Mouse (Mus musculus): ENCODE results near the gene Vat1. TPM values are rescaled to one million over a fixed set of nuclear protein-coding genes. Genes with fewer than 3 reads are reported as not detected.
"Not testable (repeated sequence)": the region's sequence is repeated elsewhere in the genome, so short reads cannot be mapped to it uniquely, and the experiment has no call there.

Vat1 gene
- total RNA-seq, 1 experiment from 2014 or later = 7.7 TPM

- peak; percentile 94 for ATAC-seq (ENCODE audit: extremely low read depth, insufficient number of reproducible peaks, low FRiP score, poor library complexity, severe bottlenecking)
These were observed 17.7 kb downstream of the Vat1 start, which contains the start of gene Ifi35 for GRCm38 (mm10) chr11:101448274-101448746. Gene Ifi35 (plus strand): TSS chr11:101448407.

DNA sequence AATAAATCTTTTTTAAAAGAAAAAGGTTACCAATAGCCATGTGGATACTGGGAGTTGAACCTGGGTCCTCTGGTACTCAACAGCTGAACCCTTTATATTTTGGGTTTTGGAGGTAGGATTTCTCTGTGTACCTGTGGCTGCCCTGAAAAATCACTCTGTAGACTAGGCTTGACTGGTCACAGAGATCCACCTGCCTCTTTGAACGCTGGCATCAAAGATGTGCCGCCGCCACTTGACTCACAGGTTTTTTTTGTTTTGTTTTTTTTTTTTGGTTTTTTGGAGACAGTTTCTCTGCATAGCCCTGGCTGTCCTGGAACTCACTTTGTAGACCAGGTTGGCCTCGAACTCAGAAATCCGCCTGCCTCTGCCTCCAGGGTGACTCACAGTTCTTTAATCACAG lies 18.2 kb downstream of the Vat1 start:
- ATAC-seq (ENCODE audit: extremely low read depth, insufficient number of reproducible peaks, low FRiP score, poor library complexity, severe bottlenecking) = no peak

- ATAC-seq (ENCODE audit: extremely low read depth, insufficient number of reproducible peaks, low FRiP score, poor library complexity, severe bottlenecking) = not testable (repeated sequence)
These were observed 19.2 kb downstream of the Vat1 start for GRCm38 (mm10) chr11:101446860-101447259.

GRCm38 (mm10) chr11:101446319-101446718 lies 19.7 kb downstream of the Vat1 start:
- ATAC-seq (ENCODE audit: extremely low read depth, insufficient number of reproducible peaks, low FRiP score, poor library complexity, severe bottlenecking) = no peak

- ATAC-seq (ENCODE audit: extremely low read depth, insufficient number of reproducible peaks, low FRiP score, poor library complexity, severe bottlenecking) = no peak
These were observed 23.3 kb downstream of the Vat1 start for GRCm38 (mm10) chr11:101442760-101443159.

DNA sequence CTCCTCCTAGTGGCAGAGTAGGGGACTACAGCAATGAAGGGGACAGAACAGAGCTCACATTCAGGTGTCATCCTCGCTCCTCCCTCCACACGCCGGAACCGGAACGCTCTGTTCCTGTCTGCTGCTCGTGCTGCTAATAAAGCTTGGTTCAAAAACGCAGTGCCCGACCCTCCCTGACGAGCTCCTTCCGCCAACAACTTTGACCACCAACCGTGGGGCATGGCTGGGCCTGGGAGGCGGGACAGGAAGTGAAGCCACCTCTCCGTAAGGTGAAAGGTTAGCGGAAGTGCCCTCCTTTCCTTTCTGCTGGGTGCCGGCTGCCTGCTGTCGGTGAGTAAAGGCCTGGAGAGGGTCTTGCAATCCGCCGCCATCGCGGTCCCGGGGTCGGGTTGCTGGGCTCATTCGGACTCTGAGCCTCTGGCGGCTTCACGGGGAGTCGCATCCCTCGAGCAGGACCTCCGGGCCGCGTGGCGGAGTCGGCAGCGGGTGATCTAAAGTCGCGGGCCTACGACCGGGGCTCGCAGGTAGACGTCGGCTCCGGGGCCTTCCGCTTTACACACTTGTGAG lies 23.8 kb downstream of the Vat1 start, which contains the start of gene Rpl27:
Gene Rpl27 (plus strand): TSS at position 172 of the 567 bp plus-strand sequence.
- peak; percentile 98 for ATAC-seq (ENCODE audit: extremely low read depth, insufficient number of reproducible peaks, low FRiP score, poor library complexity, severe bottlenecking)

DNA sequence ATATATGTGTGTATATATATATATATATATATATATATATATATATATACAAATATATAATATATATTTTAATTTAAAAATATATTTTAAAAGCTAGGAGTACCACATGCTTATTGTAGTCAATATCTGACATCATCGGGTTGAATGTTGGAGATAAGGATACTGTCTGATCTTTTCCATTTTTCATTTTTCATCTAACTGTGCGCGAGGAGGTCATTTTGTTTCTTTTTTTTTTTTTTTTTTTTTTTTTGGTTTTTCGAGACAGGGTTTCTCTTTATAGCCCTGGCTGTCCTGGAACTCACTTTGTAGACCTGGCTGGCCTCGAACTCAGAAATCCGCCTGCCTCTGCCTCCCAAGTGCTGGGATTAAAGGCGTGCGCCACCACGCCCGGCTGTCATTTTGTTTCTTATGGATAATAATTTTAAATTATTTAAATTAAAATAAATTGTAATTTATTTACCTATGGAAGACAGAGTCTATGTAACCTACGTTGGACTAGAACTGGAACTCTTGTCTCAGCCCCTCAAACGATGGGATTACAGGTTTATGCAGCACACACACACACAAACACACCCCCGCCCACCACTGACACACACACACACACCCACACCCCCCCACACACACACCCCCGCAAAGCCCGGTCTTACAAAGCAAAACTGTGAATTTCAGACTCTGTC lies 24.4 kb downstream of the Vat1 start:
- not testable (repeated sequence) for ATAC-seq (ENCODE audit: extremely low read depth, insufficient number of reproducible peaks, low FRiP score, poor library complexity, severe bottlenecking)

- not testable (repeated sequence) for ATAC-seq (ENCODE audit: extremely low read depth, insufficient number of reproducible peaks, low FRiP score, poor library complexity, severe bottlenecking)
These were observed 28.0 kb downstream of the Vat1 start for GRCm38 (mm10) chr11:101438006-101438405.

GRCm38 (mm10) chr11:101436916-101437315 lies 29.1 kb downstream of the Vat1 start:
- ATAC-seq (ENCODE audit: extremely low read depth, insufficient number of reproducible peaks, low FRiP score, poor library complexity, severe bottlenecking) = no peak

GRCm38 (mm10) chr11:101435831-101436230 lies 30.2 kb downstream of the Vat1 start:
- ATAC-seq (ENCODE audit: extremely low read depth, insufficient number of reproducible peaks, low FRiP score, poor library complexity, severe bottlenecking) = no peak

DNA sequence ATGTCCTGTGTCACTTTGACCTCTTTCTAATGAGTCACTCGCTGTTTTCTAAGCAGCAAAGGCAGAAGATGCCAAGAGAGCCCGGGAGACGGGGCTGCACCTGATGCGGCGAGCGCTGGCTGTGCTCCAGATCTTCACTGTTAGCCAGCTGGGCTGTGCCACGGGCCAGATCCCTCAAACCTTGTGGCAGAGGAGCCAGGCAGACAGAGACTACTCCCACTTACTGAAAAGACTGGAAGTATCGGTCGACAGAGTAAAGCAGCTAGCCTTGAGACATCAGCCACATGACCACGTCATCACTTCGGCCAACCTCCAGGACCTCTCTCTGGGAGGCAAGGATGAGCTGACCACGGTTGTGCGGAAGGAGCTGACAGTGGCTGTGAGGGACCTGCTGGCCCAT lies 32.6 kb downstream of the Vat1 start:
- ATAC-seq (ENCODE audit: extremely low read depth, insufficient number of reproducible peaks, low FRiP score, poor library complexity, severe bottlenecking) = no peak

GRCm38 (mm10) chr11:101431327-101431726 lies 34.7 kb downstream of the Vat1 start:
- no peak for ATAC-seq (ENCODE audit: extremely low read depth, insufficient number of reproducible peaks, low FRiP score, poor library complexity, severe bottlenecking)

GRCm38 (mm10) chr11:101426165-101426564 lies 39.9 kb downstream of the Vat1 start:
- ATAC-seq (ENCODE audit: extremely low read depth, insufficient number of reproducible peaks, low FRiP score, poor library complexity, severe bottlenecking) = no peak

DNA sequence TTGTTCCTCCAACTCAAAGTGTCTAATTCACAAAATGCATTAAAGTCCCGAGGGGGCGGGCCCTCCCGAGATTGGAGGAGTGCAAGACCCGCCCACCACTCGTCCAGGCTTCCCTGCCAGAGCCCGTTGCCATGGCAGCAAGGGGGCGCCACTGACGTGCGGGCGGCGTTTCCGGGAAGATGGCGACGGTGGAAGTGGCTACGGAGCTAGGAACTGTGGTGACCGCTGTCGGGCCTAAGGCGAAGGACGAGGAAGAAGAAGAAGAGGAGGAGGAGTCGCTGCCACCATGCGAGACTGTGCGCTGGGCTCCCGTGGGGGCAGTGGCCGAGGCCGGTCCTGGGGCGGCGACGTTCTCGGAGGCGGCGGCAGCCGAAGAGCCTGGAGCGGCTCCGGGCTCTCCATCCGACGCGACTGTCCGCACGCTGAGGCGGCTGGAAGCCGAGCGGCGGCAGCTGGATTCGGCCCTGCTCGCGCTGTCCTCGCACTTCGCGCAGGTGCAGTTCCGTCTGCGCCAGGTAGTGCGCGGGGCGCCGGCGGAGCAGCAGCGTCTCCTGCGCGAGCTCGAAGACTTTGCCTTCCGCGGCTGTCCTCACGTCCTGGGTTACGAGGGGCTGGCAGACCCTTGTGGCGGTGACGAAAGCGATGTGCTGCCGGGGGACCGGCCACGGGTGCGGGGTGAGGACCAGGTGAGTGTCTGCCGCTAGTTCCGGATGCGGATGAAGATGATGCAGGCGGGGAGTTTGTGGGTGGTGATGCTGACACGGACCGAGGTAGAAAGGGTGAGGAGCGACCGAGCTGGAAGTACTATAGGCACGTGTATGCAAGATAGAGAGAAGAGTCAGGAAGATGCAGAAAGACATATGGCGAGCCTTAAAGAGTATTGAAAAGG lies 40.9 kb downstream of the Vat1 start, which contains the start of the genes Rundc1 and Ptges3l:
Gene Rundc1 (plus strand): TSS at position 161 of the 889 bp plus-strand sequence.
Gene Ptges3l (minus strand): TSS at position 409 of the 889 bp plus-strand sequence.
- ATAC-seq (ENCODE audit: extremely low read depth, insufficient number of reproducible peaks, low FRiP score, poor library complexity, severe bottlenecking) = peak; percentile 96

DNA sequence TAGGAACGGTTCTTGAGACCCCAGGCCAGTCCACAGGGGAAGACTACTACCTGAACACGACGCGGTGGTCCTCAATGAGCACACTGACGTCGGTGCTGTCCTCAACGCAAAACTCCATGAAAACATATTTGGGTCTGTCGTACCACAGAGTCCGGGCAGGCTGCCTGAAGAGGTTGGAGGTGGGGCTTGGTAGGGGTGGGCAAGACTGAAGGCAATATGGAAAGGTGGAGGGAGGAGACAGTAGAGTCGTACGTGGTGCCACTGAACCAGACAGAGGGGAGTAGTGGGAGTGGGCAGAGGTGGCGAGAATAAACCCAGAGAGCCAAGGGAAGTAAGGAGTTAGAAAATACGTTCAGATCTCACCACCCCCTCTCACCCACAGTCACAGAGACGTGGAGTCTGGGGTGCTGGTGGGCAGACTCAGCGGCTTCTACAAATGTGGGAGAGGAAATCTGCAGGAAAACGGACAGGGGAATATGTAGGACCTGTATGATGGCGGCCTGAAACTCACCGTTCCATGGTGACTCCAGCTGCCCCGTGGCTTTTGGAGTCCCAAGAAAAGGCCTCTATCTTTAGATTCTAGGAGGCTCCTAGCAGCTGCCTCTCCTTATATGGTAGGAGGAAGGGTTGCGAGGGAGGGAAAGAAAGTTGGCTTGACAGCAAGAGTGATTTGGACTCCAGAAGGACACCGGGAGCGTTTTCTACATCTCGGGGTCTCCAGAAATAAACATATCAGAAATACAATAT lies 41.8 kb downstream of the Vat1 start, which contains the start of gene Gm27029:
Gene Gm27029 (minus strand): TSS at position 692 of the 747 bp plus-strand sequence.
- no peak for ATAC-seq (ENCODE audit: extremely low read depth, insufficient number of reproducible peaks, low FRiP score, poor library complexity, severe bottlenecking)

DNA sequence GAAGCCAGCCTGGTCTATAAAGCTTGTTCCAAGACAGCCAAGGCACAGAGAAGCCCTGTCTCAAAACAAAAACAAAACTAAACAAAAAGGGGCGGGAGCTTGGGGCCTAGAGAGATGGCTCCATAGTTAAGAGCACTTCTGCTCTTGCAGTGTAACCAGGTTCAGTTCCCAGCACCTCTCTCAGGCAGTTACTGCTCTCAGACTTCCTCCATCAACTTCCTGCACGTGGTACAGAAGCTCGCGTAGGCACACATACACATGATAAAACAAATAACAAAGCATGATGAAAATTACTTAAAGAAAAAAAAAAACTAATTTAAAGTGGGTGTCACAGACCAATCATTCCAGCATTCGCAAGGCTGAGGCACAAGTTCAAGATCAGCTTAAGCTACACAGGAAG lies 45.9 kb downstream of the Vat1 start:
- ATAC-seq (ENCODE audit: extremely low read depth, insufficient number of reproducible peaks, low FRiP score, poor library complexity, severe bottlenecking) = no peak

DNA sequence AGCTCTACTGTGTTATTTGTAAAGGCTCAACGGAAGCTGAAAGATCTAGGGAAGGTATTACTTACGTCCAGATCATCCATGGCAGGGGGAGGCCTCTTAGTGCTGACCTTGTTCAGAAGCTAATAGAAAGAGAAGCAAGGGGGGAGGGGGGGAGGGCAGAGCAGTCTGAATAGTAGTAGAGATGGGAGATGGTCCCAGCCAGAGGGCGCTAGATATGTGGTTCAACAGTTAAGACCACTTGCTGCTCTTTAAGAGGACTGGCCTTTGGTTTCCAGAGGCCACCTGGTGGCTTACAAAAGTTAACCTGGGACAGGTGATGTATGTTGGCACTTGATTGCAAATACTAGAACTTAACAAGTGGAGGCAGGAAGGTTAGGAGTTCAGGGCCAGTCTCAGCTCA lies 46.4 kb downstream of the Vat1 start:
- no peak for ATAC-seq (ENCODE audit: extremely low read depth, insufficient number of reproducible peaks, low FRiP score, poor library complexity, severe bottlenecking)

DNA sequence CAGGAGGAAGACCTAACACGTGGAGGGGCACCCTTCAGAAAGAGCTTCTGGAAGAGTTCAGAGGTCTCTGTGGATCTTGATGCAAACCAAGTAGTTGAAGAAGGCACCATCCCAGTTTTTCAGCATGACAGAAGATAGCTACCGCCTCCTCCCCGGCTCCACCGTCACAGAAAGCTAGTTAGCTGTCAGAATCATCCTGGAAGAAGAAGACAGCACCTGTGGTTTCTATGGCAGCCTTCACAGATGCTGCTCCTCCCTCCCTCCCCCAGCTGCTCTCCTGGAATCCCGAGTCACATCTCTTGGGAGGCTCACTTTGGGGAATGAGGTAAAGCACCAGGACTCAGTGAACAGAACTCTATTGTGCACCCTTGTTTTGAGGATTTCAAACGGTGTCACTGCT lies 47.0 kb downstream of the Vat1 start:
- ATAC-seq (ENCODE audit: extremely low read depth, insufficient number of reproducible peaks, low FRiP score, poor library complexity, severe bottlenecking) = no peak
